Mouse (Mus musculus): ENCODE results near the gene Cyp3a44. TPM values are rescaled to one million over a fixed set of nuclear protein-coding genes. Genes with fewer than 3 reads are reported as not detected.
"Not testable (repeated sequence)": the region's sequence is repeated elsewhere in the genome, so short reads cannot be mapped to it uniquely, and the experiment has no call there.

Cyp3a44 gene
- total RNA-seq (2021): not detected

- intact Hi-C loops (cut with DNase I); DNase-seq: not testable (repeated sequence)
These were observed at the start of gene Cyp3a44 for GRCm38 (mm10) chr5:145805796-145806195. TSS of gene Cyp3a44 (minus strand) at chr5:145805874.

- DNase-seq; intact Hi-C loops (cut with DNase I): not testable (repeated sequence)
These were observed 5.4 kb downstream of the Cyp3a44 start for GRCm38 (mm10) chr5:145800229-145800628.

- intact Hi-C loops (cut with DNase I): loop anchor here (5.0 kb wide), 1 partner anchor 156 kb away; no protein-coding TSS in a partner anchor
- not testable (repeated sequence) for DNase-seq
These were observed 12.4 kb downstream of the Cyp3a44 start for GRCm38 (mm10) chr5:145793232-145793631.

GRCm38 (mm10) chr5:145737512-145737911 lies 68.2 kb downstream of the Cyp3a44 start:
- intact Hi-C loops (cut with DNase I); DNase-seq: not testable (repeated sequence)

Other genes with a start within 250 kb of the Cyp3a44 start
- gene Cyp3a41b, start 221.1 kb downstream of the Cyp3a44 start, total RNA-seq (2021): not detected
- not detected for gene Cyp3a41a, start 85.7 kb downstream of the Cyp3a44 start, total RNA-seq (2021)
- gene Cyp3a11, start 74.1 kb upstream of the Cyp3a44 start, total RNA-seq (2021): not detected
- gene Cyp3a25, start 203.7 kb upstream of the Cyp3a44 start, total RNA-seq (2021): not detected